Mouse (Mus musculus) spleen, postnatal 14 days (tissue): ENCODE results near the gene Pdhb.
"Not testable (repeated sequence)": the region's sequence is repeated elsewhere in the genome, so short reads cannot be mapped to it uniquely, and the experiment has no call there.

ENCODE experiments used
- DNase-seq, 2 experiments: peaks; one replicate each; pipeline ENCODE4 v3.0.0; 2021 to 2022; ENCODE audit warnings: low spot score in 2 of 2

Pdhb gene

GRCm38 (mm10) chr14:8139724-8140710 lies 32.8 kb downstream of the Pdhb start:
- no peak for DNase-seq

GRCm38 (mm10) chr14:8135130-8135529 lies 37.7 kb downstream of the Pdhb start:
- DNase-seq = no peak

- DNase-seq = no peak
These were observed 38.6 kb downstream of the Pdhb start for GRCm38 (mm10) chr14:8134234-8134633.

GRCm38 (mm10) chr14:8132789-8133188 lies 40.0 kb downstream of the Pdhb start:
- DNase-seq = no peak

- no peak for DNase-seq
These were observed 44.9 kb downstream of the Pdhb start for GRCm38 (mm10) chr14:8127971-8128370.

- DNase-seq = no peak
These were observed 48.6 kb downstream of the Pdhb start for GRCm38 (mm10) chr14:8124046-8124881.

GRCm38 (mm10) chr14:8123611-8124010 lies 49.2 kb downstream of the Pdhb start:
- DNase-seq = not testable (repeated sequence)

- DNase-seq = no peak
These were observed 49.7 kb downstream of the Pdhb start for GRCm38 (mm10) chr14:8123141-8123540.

GRCm38 (mm10) chr14:8119904-8120303 lies 52.9 kb downstream of the Pdhb start:
- no peak for DNase-seq

GRCm38 (mm10) chr14:8119454-8119853 lies 53.4 kb downstream of the Pdhb start:
- no peak for DNase-seq

- no peak for DNase-seq
These were observed 55.5 kb downstream of the Pdhb start for GRCm38 (mm10) chr14:8117371-8117770.
